Mouse (Mus musculus) liver, embryonic 15.5 days (tissue): ENCODE measurements around the gene Elovl2. TPM values are rescaled to one million over a fixed set of nuclear protein-coding genes. Genes with fewer than 3 reads are reported as not detected.
A peak's percentile ranks its signal among the peaks of the same experiment; 100 is the strongest.

Experiments
- ATAC-seq: fragments of 200-750 bp; cut with Nextera tagmentation; 2 replicates; pipeline ENCODE4 v1.8.0; 2017; ENCODE audit warnings: moderate number of reproducible peaks, mild to moderate bottlenecking, moderate library complexity; ENCODE audit not compliant: insufficient read depth
- H3K27ac ChIP-seq: fragments of 300-500 bp; sonication (generic); replicated peaks from 2 replicates; pipeline ENCODE4 v1.5.1; 2015; ENCODE audit warnings: mild to moderate bottlenecking, inconsistent platforms
- H3K27me3 ChIP-seq: fragments of 300-500 bp; sonication (generic); 2 replicates; pipeline ENCODE4 v1.6.1; 2015; ENCODE audit warnings: mild to moderate bottlenecking, inconsistent platforms
- H3K36me3 ChIP-seq: fragments of 300-500 bp; sonication (generic); replicated peaks from 2 replicates; pipeline ENCODE4 v1.6.1; 2015; ENCODE audit warnings: moderate library complexity, mild to moderate bottlenecking, inconsistent platforms
- H3K4me1 ChIP-seq: fragments of 300-500 bp; sonication (generic); replicated peaks from 2 replicates; pipeline ENCODE4 v1.6.1; 2015; ENCODE audit warnings: inconsistent platforms
- H3K4me2 ChIP-seq: fragments of 300-500 bp; sonication (generic); 2 replicates; pipeline ENCODE4 v1.6.1; 2015; ENCODE audit warnings: moderate library complexity, mild to moderate bottlenecking, inconsistent platforms
- H3K4me3 ChIP-seq: fragments of 300-500 bp; sonication (generic); replicated peaks from 2 replicates; pipeline ENCODE4 v1.5.1; 2015; ENCODE audit warnings: mild to moderate bottlenecking, inconsistent platforms
- H3K9ac ChIP-seq: fragments of 300-500 bp; sonication (generic); 2 replicates; pipeline ENCODE4 v1.6.1; 2015; ENCODE audit warnings: moderate library complexity, mild to moderate bottlenecking, inconsistent platforms
- H3K9me3 ChIP-seq: fragments of 300-500 bp; sonication (generic); replicated peaks from 2 replicates; pipeline ENCODE4 v1.6.1; 2016; ENCODE audit warnings: inconsistent platforms
- WGBS: fragments of 180-500 bp; shearing (Covaris S2); methylation state at CpG from one replicate; pipeline ENCODE4 v1.1.7; 2015; ENCODE audit warnings: mixed read lengths; ENCODE audit not compliant: insufficient replicate concordance; 5-methylcytosine and 5-hydroxymethylcytosine counted together
- polyA plus RNA-seq: library from polyadenylated mRNA; unstranded; fragments of >200 nt; fragmentation: Nextera tagmentation; extraction: Ambion mirVana; gene quantifications from 2 replicates; pipeline ENCODE4 v1.2.1, GENCODE M21; 2015

Gene Elovl2
- polyA plus RNA-seq, 1 experiment from 2014 or later, result 42.5 TPM

DNA sequence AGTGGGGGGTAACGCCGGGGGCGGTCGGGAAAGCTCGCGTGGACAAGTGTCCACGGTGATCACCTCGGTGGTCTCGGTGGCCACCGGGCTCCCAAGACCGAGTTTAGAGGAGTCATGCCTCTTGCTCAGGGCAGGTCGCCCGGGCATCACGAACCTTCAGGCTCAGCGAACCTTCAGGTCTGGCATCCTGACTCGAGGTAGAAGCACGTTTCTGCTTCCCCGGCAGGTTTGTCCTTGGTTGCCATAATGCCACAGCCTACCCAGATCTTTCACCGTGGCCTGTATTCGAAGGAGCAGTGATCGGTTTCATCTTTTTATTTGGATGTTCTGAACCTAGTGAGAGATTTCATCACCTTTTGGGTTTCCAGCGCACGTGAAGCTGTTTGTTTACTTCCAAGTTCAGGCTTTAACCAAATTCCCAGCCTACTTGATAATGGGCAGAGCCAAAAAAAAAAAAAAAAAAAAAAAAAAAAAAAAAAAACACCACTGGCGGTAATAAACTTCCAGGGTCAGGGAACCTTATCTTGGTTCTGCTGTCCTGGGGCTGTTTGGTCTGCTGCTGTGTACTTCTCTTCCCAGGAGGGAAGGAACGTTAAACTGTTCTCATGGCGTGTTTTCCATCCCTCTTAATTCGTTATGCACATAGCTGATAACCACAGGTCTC, 30.2 kb upstream of the Elovl2 start:
- WGBS, result under 1% methylated on average over 27 of the region's 27 CpGs
- no peaks in the 10 kb centered on the region for H3K27me3 ChIP-seq
- ATAC-seq, result no peak
- peak overlapping the region; percentile 89 for H3K27ac ChIP-seq
- H3K4me3 ChIP-seq, result peak overlapping the region; percentile 83
- no peaks in the 10 kb centered on the region for H3K36me3 ChIP-seq
- H3K9ac ChIP-seq, result peak overlapping the region; percentile 78
- H3K4me2 ChIP-seq, result peak overlapping the region; percentile 84
- peaks cover 36% of the 10 kb centered on the region for H3K4me1 ChIP-seq
- H3K9me3 ChIP-seq, result no peaks in the 10 kb centered on the region

DNA sequence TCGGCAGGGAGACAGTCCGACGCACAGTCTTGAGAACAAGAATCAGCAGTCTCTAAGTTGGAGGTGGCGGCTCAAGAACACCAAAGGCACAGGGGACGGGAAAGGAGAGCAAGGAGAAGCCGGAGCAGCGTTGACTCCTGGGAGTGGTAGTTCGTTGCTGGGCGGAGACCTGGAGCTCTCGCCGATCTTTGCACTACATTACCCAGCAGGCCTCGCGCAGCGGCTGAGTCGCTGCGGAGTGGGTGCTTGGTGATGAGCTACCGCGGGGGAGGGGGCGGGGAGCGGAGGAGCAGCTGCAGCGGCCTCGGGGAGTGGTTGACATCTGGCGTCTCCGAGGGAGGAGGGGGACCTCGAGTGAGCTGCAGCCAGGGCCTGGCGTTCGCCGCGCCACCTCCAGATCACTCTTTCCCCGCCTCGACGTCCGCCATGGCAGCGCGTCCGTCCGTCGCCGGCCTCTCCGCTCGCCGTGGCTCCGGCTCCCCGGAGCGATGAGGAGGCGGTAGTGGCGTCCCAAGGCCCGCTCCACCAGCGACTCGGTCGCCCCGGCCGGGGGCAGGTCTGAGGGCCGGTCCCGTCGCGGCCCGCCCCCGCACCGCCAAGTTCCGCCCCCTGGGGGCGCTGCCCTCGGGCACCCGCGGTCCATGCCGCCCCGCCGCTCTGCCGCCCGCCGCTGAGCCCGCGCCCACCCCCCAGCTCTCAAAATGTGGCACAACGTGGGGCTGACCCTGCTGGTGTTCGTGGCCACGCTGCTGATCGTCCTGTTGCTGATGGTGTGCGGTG, 29.5 kb upstream of the Elovl2 start, which contains the start of gene Smim13:
Gene Smim13, plus strand, starts transcription at position 307 of the 780 bp plus-strand sequence.
- Histone ChIP-seq H3K27ac (peak within 1 kb of the TSS; percentile 89), H3K9me3 (no peaks in the 10 kb centered on the region), H3K9ac (peak within 1 kb of the TSS; percentile 78), H3K4me1 (peaks cover 36% of the 10 kb centered on the region), H3K4me3 (peak within 1 kb of the TSS; percentile 83), H3K36me3 (no peaks in the 10 kb centered on the region), H3K4me2 (peak within 1 kb of the TSS; percentile 84), H3K27me3 (no peaks in the 10 kb centered on the region)
- WGBS, result under 1% methylated on average over 76 of the region's 78 CpGs
- peak; percentile 97 for ATAC-seq

DNA sequence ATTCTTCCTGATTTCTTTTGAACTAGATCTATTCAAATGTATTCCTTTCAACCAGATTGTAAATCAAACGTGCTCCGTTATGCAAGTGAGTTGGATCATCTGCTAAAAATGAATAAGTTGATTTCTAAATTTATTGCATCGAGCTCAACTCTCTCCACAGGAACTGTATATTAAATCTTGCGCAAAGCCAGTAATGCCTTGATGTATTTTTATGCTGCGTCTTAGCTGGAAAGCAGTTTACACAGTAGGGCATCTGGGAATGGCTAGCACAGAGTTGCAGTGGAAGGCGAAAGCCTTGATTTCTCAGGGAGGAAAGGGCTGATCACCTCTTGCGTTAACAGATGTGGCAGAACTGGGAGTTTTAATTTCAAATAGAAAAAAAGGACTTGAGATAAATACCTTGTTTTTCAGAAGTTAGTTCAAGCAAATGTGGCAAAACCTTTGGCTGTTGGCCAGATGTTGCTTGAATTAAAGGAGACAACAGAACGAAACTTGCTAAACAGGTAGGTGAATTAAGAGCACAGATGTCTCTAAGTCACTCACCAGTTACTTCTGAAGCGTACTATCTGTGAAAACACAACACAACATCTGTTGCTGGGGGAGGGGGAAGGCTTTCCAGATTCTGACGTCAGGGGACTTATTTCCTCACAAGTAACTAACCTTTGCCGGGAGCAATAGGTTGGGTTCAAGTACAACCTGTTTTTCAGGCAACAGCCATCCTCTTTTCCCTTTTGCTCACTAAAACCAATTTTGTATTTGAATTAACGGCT, 28.7 kb upstream of the Elovl2 start:
- Histone ChIP-seq H3K27ac (peak overlapping the region; percentile 76), H3K4me3 (peak overlapping the region; percentile 83), H3K27me3 (no peaks in the 10 kb centered on the region), H3K9ac (peak overlapping the region; percentile 59), H3K4me1 (peaks cover 36% of the 10 kb centered on the region), H3K4me2 (peak overlapping the region; percentile 84), H3K36me3 (no peaks in the 10 kb centered on the region), H3K9me3 (no peaks in the 10 kb centered on the region)
- peak; percentile 41 for ATAC-seq
- whole genome bisulfite sequencing, result 38% methylated on average over 12 of the region's 12 CpGs

DNA sequence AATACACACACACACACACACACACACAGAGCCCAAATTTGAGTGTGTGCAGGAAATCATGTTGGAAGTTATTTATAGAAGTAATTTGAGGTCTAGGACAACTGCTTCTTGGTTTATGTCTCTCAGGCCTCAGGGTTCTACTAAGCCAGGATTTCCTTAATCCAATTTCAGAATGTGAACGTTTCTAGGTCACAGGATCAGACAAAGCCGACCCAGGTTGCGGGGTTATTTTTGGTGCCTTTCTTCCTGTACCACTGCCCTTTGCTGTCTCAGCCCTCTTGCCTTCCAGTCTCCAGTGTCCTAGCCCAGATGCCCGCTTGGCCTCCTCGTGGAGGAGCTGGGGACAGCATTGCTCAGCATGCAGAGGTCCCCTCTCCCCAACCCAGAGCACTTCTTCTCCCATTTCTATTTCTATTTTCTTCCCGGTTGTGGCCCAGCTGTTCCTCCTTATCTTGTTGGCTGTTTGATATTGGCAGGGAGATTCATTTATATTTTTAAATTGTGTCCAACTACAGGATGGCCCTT, 24.2 kb upstream of the Elovl2 start:
- no peak overlapping the region for H3K4me3 ChIP-seq
- peaks cover 13% of the 10 kb centered on the region for H3K4me1 ChIP-seq
- H3K4me2 ChIP-seq, result no peak overlapping the region
- no peak overlapping the region for H3K9ac ChIP-seq
- ATAC-seq, result no peak
- peaks cover 4% of the 10 kb centered on the region; the same call in 1 of the 2 replicates for H3K27me3 ChIP-seq
- no peak overlapping the region for H3K27ac ChIP-seq
- no peaks in the 10 kb centered on the region for H3K36me3 ChIP-seq
- 39% methylated on average over 6 of the region's 6 CpGs for WGBS
- no peaks in the 10 kb centered on the region for H3K9me3 ChIP-seq

DNA sequence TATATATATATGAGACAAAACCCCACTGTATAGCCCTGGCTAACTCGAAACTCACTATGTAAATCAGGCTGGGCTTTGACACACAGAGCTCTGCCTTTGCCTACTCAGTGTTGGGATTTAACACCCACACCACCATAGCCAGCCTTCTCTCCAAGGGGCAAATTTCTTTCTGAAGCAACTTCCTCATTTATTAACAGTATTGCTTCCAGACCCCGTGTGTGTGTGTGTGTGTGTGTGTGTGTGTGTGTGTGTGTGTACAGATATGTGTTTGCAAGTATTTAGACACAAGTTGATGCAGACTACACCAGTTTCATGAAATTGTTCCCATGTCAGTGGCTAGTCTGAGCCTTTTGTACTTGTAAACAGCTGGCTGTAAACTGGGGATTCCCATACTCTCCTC, 21.4 kb upstream of the Elovl2 start:
- Histone ChIP-seq H3K36me3 (no peaks in the 10 kb centered on the region), H3K27ac (no peak overlapping the region), H3K4me1 (no peaks in the 10 kb centered on the region), H3K27me3 (peaks cover 4% of the 10 kb centered on the region; the same call in 1 of the 2 replicates), H3K4me3 (no peak overlapping the region), H3K9ac (no peak overlapping the region), H3K4me2 (no peak overlapping the region), H3K9me3 (no peaks in the 10 kb centered on the region)
- ATAC-seq, result no peak
- 24% methylated on average over 2 of the region's 2 CpGs for WGBS

DNA sequence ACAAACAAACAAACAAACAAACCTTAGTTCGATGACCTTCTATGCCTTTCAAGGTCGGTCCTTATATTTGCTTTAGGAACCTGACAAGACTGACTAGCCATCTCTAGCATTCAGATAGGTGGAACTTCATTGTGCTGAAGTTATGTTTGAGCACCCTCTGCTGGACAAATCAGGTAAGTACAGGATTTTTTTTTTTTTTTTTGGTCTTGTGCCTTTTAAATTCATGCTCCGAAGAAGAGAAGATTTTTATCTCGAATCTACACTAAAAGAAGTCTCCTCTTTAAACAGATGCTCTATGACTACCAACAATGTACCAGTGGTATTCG, 18.6 kb upstream of the Elovl2 start:
- Histone ChIP-seq H3K36me3 (no peaks in the 10 kb centered on the region), H3K4me3 (no peak overlapping the region), H3K27me3 (peaks cover 4% of the 10 kb centered on the region; the same call in 1 of the 2 replicates), H3K4me1 (peaks cover 7% of the 10 kb centered on the region), H3K9ac (no peak overlapping the region), H3K9me3 (no peaks in the 10 kb centered on the region), H3K27ac (no peak overlapping the region), H3K4me2 (no peak overlapping the region)
- no peak for ATAC-seq
- WGBS, result 3% methylated on average over 5 of the region's 5 CpGs

DNA sequence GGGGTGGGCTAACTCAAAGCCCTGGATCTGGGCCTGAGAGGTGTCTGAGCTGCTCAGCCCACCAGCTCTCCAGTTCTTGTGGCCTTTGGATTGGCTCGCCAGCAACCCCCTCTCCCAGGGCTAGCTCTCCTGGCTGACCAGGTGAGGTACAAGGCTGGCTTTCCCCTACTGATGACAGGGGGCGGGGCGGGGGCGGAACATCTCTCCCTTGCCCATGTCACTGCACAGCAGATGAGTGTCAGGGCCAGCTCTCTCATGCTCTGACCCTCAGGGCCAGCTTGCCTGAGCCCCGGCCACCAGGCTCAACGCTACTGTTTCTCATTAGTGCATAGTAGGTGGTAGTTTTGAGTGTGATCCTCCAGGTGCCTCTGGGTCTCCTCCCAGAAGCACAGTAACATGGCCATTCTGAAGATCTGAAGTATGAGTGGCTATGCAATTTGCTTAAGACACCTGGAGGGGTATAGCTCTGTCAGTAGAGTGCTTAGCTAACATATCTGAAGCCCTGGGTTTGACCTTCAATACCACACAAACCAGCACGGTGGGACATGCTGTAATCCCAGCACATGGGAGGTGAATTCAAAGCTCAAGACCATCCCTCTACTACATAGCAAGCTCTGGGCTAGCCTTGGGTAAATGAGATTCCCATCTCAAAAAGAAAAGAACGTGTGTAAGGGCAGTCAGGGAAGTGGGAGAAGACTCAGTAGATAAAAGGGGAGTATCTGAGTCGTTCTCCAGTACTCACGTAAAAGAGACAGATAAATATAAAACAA, 18.0 kb upstream of the Elovl2 start:
- Histone ChIP-seq H3K4me2 (peak overlapping the region; percentile 45), H3K9me3 (no peaks in the 10 kb centered on the region), H3K4me3 (0 out of 2 replicates have a peak overlapping the region, but pooled peaks have one; percentile 4), H3K27ac (no peak overlapping the region; the same call in 1 of the 2 replicates), H3K4me1 (peaks cover 7% of the 10 kb centered on the region), H3K9ac (no peak overlapping the region), H3K27me3 (peaks cover 4% of the 10 kb centered on the region; the same call in 1 of the 2 replicates), H3K36me3 (no peaks in the 10 kb centered on the region)
- WGBS, result 55% methylated on average over 10 of the region's 10 CpGs
- peak; percentile 50 for ATAC-seq

DNA sequence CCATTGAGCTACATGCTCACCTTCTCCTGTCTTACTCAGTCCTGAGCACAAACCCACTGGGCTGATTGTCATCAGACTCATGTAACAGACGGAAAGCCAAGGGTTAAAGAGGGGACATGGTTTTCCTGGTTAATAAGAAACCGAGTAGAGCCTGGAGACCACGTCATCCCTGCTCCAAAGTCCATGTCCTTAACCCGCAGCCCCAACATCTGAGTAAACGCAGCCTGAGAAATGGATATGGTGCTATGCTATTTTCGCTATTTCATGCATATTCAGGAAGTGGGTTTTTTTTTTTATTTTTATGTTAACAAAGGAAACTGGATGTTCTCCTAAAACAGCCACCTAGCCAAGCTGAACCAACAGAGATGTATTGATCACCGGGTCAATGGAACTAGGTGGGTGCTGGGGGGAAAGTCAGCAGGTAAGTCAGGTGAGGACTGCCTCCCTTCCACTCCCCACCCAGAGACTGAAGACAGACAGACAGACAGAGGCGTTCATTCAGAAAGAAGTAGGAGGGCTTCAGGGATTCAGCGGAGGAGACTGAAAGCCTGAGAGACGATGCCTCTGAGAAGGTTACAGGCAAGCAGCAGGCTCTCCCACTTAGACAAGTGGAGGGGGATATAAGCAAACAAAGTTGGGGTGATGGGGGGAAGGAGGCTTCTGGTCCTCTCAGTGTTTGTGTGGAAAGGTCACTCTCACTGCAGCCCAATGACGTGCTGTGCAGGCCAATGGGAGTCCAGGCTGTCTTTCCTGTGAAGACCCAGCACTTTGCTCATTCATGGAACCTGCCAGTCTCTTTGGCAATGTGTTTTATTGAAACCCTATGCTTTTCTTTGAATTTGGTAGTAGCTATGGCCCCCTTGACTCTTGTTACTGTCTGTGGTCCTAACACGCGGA, 15.9 kb upstream of the Elovl2 start:
- Histone ChIP-seq H3K9me3 (no peaks in the 10 kb centered on the region), H3K4me2 (peak overlapping the region; percentile 45; the same call in 1 of the 2 replicates), H3K4me1 (peaks cover 7% of the 10 kb centered on the region), H3K4me3 (peak overlapping the region; percentile 43), H3K27me3 (peaks cover 4% of the 10 kb centered on the region; the same call in 1 of the 2 replicates), H3K27ac (peak overlapping the region; percentile 76), H3K36me3 (no peaks in the 10 kb centered on the region), H3K9ac (0 out of 2 replicates have a peak overlapping the region, but pooled peaks have one; percentile 2)
- peak; percentile 57 for ATAC-seq
- WGBS, result 47% methylated on average over 13 of the region's 13 CpGs

DNA sequence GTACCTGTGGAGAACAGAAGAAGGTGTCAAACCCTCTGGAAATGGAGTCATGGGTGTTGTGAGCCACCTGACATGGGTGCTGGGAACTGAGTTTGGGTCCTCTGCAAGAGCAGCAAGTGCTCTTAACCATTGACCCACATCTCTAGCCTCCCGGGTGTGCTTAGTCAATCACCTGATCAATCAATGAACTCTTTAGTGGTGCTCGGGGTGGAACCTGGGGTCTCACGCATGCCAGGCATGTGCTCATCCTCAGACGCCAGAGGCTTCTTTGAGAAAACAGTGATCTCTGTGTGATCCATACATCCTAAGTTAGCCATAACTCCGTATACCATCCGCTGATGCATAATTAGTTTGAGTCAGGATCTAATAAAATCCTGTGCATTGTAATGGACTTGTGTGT, 15.0 kb upstream of the Elovl2 start:
- Histone ChIP-seq H3K9me3 (no peaks in the 10 kb centered on the region), H3K27me3 (peaks cover 3% of the 10 kb centered on the region; the same call in 1 of the 2 replicates), H3K36me3 (no peaks in the 10 kb centered on the region), H3K4me3 (no peak overlapping the region), H3K27ac (no peak overlapping the region), H3K4me2 (no peak overlapping the region), H3K4me1 (peaks cover 7% of the 10 kb centered on the region), H3K9ac (no peak overlapping the region)
- ATAC-seq, result no peak
- WGBS, result 58% methylated on average over 6 of the region's 6 CpGs
